Mouse (Mus musculus) midbrain, embryonic 10.5 days (tissue): ENCODE data around the gene Cntd1. TPM values are rescaled to one million over a fixed set of nuclear protein-coding genes. Genes with fewer than 3 reads are reported as not detected.

ENCODE experiments used
- DNase-seq: peaks from one replicate; pipeline ENCODE4 v3.0.0-alpha.2; 2017; ENCODE audit warnings: low spot score
- H3K27ac ChIP-seq: fragments of 300-500 bp; sonication (generic); replicated peaks from 2 replicates; pipeline ENCODE4 v1.5.1; 2016; ENCODE audit warnings: mild to moderate bottlenecking
- H3K27me3 ChIP-seq: fragments of 300-500 bp; sonication (generic); 2 replicates; pipeline ENCODE4 v1.6.1; 2016; ENCODE audit warnings: low read depth, mild to moderate bottlenecking; ENCODE audit not compliant: poor library complexity, severe bottlenecking
- H3K36me3 ChIP-seq: fragments of 300-500 bp; sonication (generic); 2 replicates; pipeline ENCODE4 v1.6.1; 2016; ENCODE audit warnings: mild to moderate bottlenecking, moderate library complexity
- H3K4me1 ChIP-seq: fragments of 300-500 bp; sonication (generic); 2 replicates; pipeline ENCODE4 v1.6.1; 2016
- H3K4me3 ChIP-seq: fragments of 300-500 bp; sonication (generic); 2 replicates; pipeline ENCODE4 v1.5.1; 2016; ENCODE audit warnings: mild to moderate bottlenecking, moderate library complexity
- H3K9me3 ChIP-seq: fragments of 300-500 bp; sonication (generic); replicated peaks from 2 replicates; pipeline ENCODE4 v1.6.1; 2016; ENCODE audit warnings: mild to moderate bottlenecking
- WGBS: fragments of 180-500 bp; shearing (Covaris S2); methylation state at CpG from one replicate; pipeline ENCODE4 v1.1.7; 2016; 5-methylcytosine and 5-hydroxymethylcytosine counted together
- polyA plus RNA-seq: library from polyadenylated mRNA; unstranded; fragments of >200 nt; fragmentation: Nextera tagmentation; extraction: Ambion mirVana; gene quantifications from 2 replicates; pipeline ENCODE4 v1.2.1, GENCODE M21; 2016

Cntd1 gene
- polyA plus RNA-seq, 1 experiment from 2014 or later: 1.8 TPM

GRCm38 (mm10) chr11:101259948-101260825, 18.6 kb upstream of the Cntd1 start, which contains the start of gene Wnk4:
Gene Wnk4, plus strand, starts transcription at chr11:101260567.
- Histone ChIP-seq H3K4me1 (peaks cover 60% of the 10 kb centered on the region), H3K27ac (peak within 1 kb of the TSS; percentile 80), H3K36me3 (peaks cover 33% of the 10 kb centered on the region), H3K9me3 (no peaks in the 10 kb centered on the region), H3K4me3 (peak within 1 kb of the TSS; percentile 69), H3K27me3 (peaks cover 52% of the 10 kb centered on the region)
- WGBS: under 1% methylated on average over 43 of the region's 43 CpGs
- DNase-seq: peak; percentile 76

GRCm38 (mm10) chr11:101260826-101261380, 17.9 kb upstream of the Cntd1 start:
- H3K27ac ChIP-seq: peak overlapping the region; percentile 80
- WGBS: 1% methylated on average over 30 of the region's 30 CpGs
- peak overlapping the region; percentile 69 for H3K4me3 ChIP-seq
- H3K36me3 ChIP-seq: peaks cover 32% of the 10 kb centered on the region
- H3K27me3 ChIP-seq: peaks cover 59% of the 10 kb centered on the region
- H3K9me3 ChIP-seq: no peaks in the 10 kb centered on the region
- DNase-seq: peak; percentile 52
- peaks cover 67% of the 10 kb centered on the region for H3K4me1 ChIP-seq

GRCm38 (mm10) chr11:101262272-101262967, 16.4 kb upstream of the Cntd1 start:
- Histone ChIP-seq H3K27ac (0 out of 2 replicates have a peak overlapping the region, but pooled peaks have one; percentile 6), H3K4me3 (peak overlapping the region; percentile 69), H3K27me3 (peaks cover 74% of the 10 kb centered on the region), H3K36me3 (peaks cover 18% of the 10 kb centered on the region), H3K4me1 (peaks cover 70% of the 10 kb centered on the region), H3K9me3 (no peaks in the 10 kb centered on the region)
- peak; percentile 36 for DNase-seq
- 1% methylated on average over 24 of the region's 24 CpGs for WGBS

- DNase-seq: peak; percentile 29
- 2% methylated on average over 32 of the region's 32 CpGs for WGBS
- H3K27me3 ChIP-seq: peaks cover 84% of the 10 kb centered on the region
- H3K27ac ChIP-seq: no peak overlapping the region
- H3K36me3 ChIP-seq: peaks cover 9% of the 10 kb centered on the region
- peak overlapping the region; percentile 69 for H3K4me3 ChIP-seq
- peaks cover 70% of the 10 kb centered on the region for H3K4me1 ChIP-seq
- H3K9me3 ChIP-seq: no peaks in the 10 kb centered on the region
Measured at GRCm38 (mm10) chr11:101263138-101263988, 15.4 kb upstream of the Cntd1 start.

GRCm38 (mm10) chr11:101263989-101264280, 14.9 kb upstream of the Cntd1 start:
- peak overlapping the region; percentile 69 for H3K4me3 ChIP-seq
- no peaks in the 10 kb centered on the region for H3K9me3 ChIP-seq
- peaks cover 88% of the 10 kb centered on the region for H3K27me3 ChIP-seq
- no peak overlapping the region for H3K27ac ChIP-seq
- peak; percentile 34 for DNase-seq
- peaks cover 70% of the 10 kb centered on the region for H3K4me1 ChIP-seq
- peaks cover 5% of the 10 kb centered on the region for H3K36me3 ChIP-seq
- 10% methylated on average over 3 of the region's 3 CpGs for WGBS

- under 1% methylated on average over 31 of the region's 31 CpGs for WGBS
- Histone ChIP-seq H3K9me3 (no peaks in the 10 kb centered on the region), H3K4me3 (peak overlapping the region; percentile 54), H3K27ac (no peak overlapping the region; the same call in 1 of the 2 replicates), H3K4me1 (peaks cover 69% of the 10 kb centered on the region), H3K27me3 (peaks cover 85% of the 10 kb centered on the region), H3K36me3 (no peaks in the 10 kb centered on the region)
- DNase-seq: peak; percentile 55
Measured at GRCm38 (mm10) chr11:101264954-101265471, 13.8 kb upstream of the Cntd1 start.

GRCm38 (mm10) chr11:101265906-101266305, 12.9 kb upstream of the Cntd1 start:
- Histone ChIP-seq H3K27me3 (peaks cover 82% of the 10 kb centered on the region), H3K9me3 (no peaks in the 10 kb centered on the region), H3K36me3 (no peaks in the 10 kb centered on the region), H3K4me1 (peaks cover 61% of the 10 kb centered on the region), H3K27ac (no peak overlapping the region), H3K4me3 (peak overlapping the region; percentile 54; the same call in 1 of the 2 replicates)
- no peak for DNase-seq
- WGBS: 13% methylated on average over 6 of the region's 6 CpGs

GRCm38 (mm10) chr11:101269577-101270116, 9.2 kb upstream of the Cntd1 start:
- WGBS: 32% methylated on average over 10 of the region's 10 CpGs
- peaks cover 27% of the 10 kb centered on the region for H3K4me1 ChIP-seq
- H3K9me3 ChIP-seq: no peaks in the 10 kb centered on the region
- 0 out of 2 replicates have a peak overlapping the region, but pooled peaks have one; percentile 1 for H3K27ac ChIP-seq
- peak; percentile 26 for DNase-seq
- peaks cover 45% of the 10 kb centered on the region for H3K27me3 ChIP-seq
- no peaks in the 10 kb centered on the region for H3K36me3 ChIP-seq
- H3K4me3 ChIP-seq: no peak overlapping the region

GRCm38 (mm10) chr11:101272446-101272845, 6.4 kb upstream of the Cntd1 start:
- DNase-seq: no peak
- Histone ChIP-seq H3K27me3 (peaks cover 42% of the 10 kb centered on the region), H3K4me1 (peaks cover 33% of the 10 kb centered on the region), H3K4me3 (no peak overlapping the region), H3K9me3 (no peaks in the 10 kb centered on the region), H3K36me3 (peaks cover 15% of the 10 kb centered on the region), H3K27ac (no peak overlapping the region)
- WGBS: 85% methylated on average over 3 of the region's 3 CpGs

GRCm38 (mm10) chr11:101275309-101275708, 3.5 kb upstream of the Cntd1 start:
- Histone ChIP-seq H3K4me1 (peaks cover 38% of the 10 kb centered on the region), H3K36me3 (peaks cover 16% of the 10 kb centered on the region), H3K4me3 (peak overlapping the region; percentile 18; the same call in 1 of the 2 replicates), H3K27ac (no peak overlapping the region), H3K9me3 (no peaks in the 10 kb centered on the region), H3K27me3 (peaks cover 36% of the 10 kb centered on the region)
- WGBS: 83% methylated on average over 4 of the region's 4 CpGs
- DNase-seq: no peak

GRCm38 (mm10) chr11:101276319-101277070, 2.3 kb upstream of the Cntd1 start:
- Histone ChIP-seq H3K27me3 (peaks cover 43% of the 10 kb centered on the region), H3K36me3 (peaks cover 16% of the 10 kb centered on the region), H3K4me1 (peaks cover 38% of the 10 kb centered on the region), H3K9me3 (no peaks in the 10 kb centered on the region), H3K27ac (peak overlapping the region; percentile 33), H3K4me3 (peak overlapping the region; percentile 88)
- whole genome bisulfite sequencing: 29% methylated on average over 27 of the region's 27 CpGs
- peak; percentile 20 for DNase-seq
